ENCODE assay signal across 24 mouse cellular contexts in the genomic region with DNA sequence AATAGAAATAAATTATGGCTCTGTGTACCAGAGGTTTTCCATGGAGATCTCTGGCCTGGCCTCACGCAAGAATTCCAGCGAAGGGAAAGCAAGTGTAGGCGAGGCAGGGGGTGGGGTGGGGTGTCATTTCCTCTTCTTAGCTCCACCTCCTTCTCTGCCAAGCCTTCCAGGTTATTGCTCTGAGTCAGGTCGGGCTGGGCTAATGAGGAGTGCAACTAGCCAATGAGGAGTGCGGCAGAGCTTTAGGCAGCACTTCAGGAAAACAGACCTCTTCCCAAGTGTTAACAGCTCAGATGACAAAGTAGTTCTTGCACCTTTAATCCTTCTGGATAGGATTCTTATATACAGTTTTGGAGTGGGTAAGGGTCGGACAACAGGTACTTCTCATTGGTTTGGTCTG.
"Had no signal": no experiment of that assay in that cellular context is flagged by ENCODE, and none has a peak within 500 bp of the region (broad histone marks: within the 10 kb centered on the region; RNA-seq: fewer than 3 reads in every experiment).

No protein-coding gene starts in this region.

- H3K36me3 ChIP-seq: heart, embryonic 10.5 days; heart, embryonic 12.5 days; hindbrain, embryonic 10.5 days; hindbrain, embryonic 12.5 days; intestine, embryonic 15.5 days; liver, embryonic 13.5 days; liver, embryonic 15.5 days had no signal

- H3K4me2 ChIP-seq: heart, embryonic 12.5 days; hindbrain, embryonic 12.5 days; hindbrain, embryonic 14.5 days; intestine, embryonic 15.5 days; liver, embryonic 11.5 days; liver, embryonic 13.5 days; liver, embryonic 15.5 days had no signal

- DNase-seq: gastrocnemius, postnatal 14 days; heart, adult 18-20 months; heart, postnatal 10 days; heart, postnatal 4 days; kidney, adult 18-20 months; kidney, adult 8-10 months; kidney, postnatal 10 days; kidney, postnatal 4 days; left cerebral cortex, postnatal 4 days; liver; liver, embryonic 13.5 days had no signal

- ATAC-seq: hindbrain, embryonic 16.5 days; inflammation-experienced regulatory T-cells, adult 6 months; intestine, embryonic 15.5 days; intestine, postnatal 0 days had no signal

- H3K4me3 ChIP-seq: heart, embryonic 10.5 days; heart, embryonic 12.5 days; hindbrain, embryonic 10.5 days; hindbrain, embryonic 12.5 days; intestine, embryonic 15.5 days; layer of hippocampus, adult 2 months; left cerebral cortex, adult 2 months; liver, embryonic 13.5 days; liver, embryonic 15.5 days had no signal

- H3K27ac ChIP-seq: heart, embryonic 10.5 days; hindbrain, embryonic 10.5 days; hindbrain, embryonic 12.5 days; hindbrain, embryonic 14.5 days; intestine, embryonic 15.5 days; layer of hippocampus, adult 2 months; left cerebral cortex, adult 2 months; liver, embryonic 13.5 days; liver, embryonic 15.5 days had no signal

- H3K9me3 ChIP-seq: heart, embryonic 10.5 days; heart, embryonic 12.5 days; hindbrain, embryonic 10.5 days; hindbrain, embryonic 12.5 days; intestine, embryonic 15.5 days; liver, embryonic 13.5 days; liver, embryonic 15.5 days had no signal

- H3K9ac ChIP-seq: heart, embryonic 12.5 days; hindbrain, embryonic 12.5 days; hindbrain, embryonic 14.5 days; intestine, embryonic 15.5 days; liver, embryonic 13.5 days; liver, embryonic 15.5 days had no signal

- H3K27me3 ChIP-seq: heart, embryonic 12.5 days; hindbrain, embryonic 12.5 days; intestine, embryonic 15.5 days; liver, embryonic 13.5 days; liver, embryonic 15.5 days had no signal

- H3K4me1 ChIP-seq: heart, embryonic 10.5 days; heart, embryonic 12.5 days; hindbrain, embryonic 10.5 days; hindbrain, embryonic 12.5 days; intestine, embryonic 15.5 days; liver, embryonic 13.5 days; liver, embryonic 15.5 days had no signal
